Comparison of ENCODE assay signal across 13 mouse cellular contexts in genomic region chr9:51213023-51213728, GRCm38 (mm10). TPM values are rescaled to one million over a fixed set of nuclear protein-coding genes. Genes with fewer than 3 reads are reported as not detected.
A peak's percentile ranks its signal among the peaks of the same experiment; 100 is the strongest.
DNase-seq lines count a peak whose midpoint lies in the region; ATAC-seq lines count a peak whose summit lies in the region.
"Had no signal": no experiment of that assay in that cellular context is flagged by ENCODE, and none has a peak within 500 bp of the region (broad histone marks: within the 10 kb centered on the region; RNA-seq: fewer than 3 reads in every experiment).

Gene Pou2af1, plus strand, starts transcription at chr9:51213708.

- peak; percentile 86 to 90 for DNase-seq in B cell, adult 2 months
- DNase-seq in lung, postnatal 36 days, result peak; percentile 47
- DNase-seq in spleen, postnatal 36 days (ENCODE audit: low spot score in 2 of 2), result peak; percentile 90 to 91
- DNase-seq in retina, embryonic 14.5 days (ENCODE audit: low spot score), result no peak
- DNase-seq in adipocyte (ENCODE audit: low spot score), result no peak
- DNase-seq in frontal cortex, postnatal 14 days (ENCODE audit: low spot score in 2 of 2), result no peak
- DNase-seq: cerebellum, postnatal 10 days had no signal

- peak; percentile 89 for ATAC-seq in CD4-positive, CD25-positive, alpha-beta regulatory T cell, adult 4 months
- ATAC-seq: intestine, embryonic 15.5 days had no signal

RNA-seq across cellular contexts. Expression of gene Pou2af1, which starts in this region (rescaled TPM):
- polyA plus RNA-seq in CD4-positive, CD25-positive, alpha-beta regulatory T cell, adult 4 months (2017; shearing (Covaris generic)), result 1 to 10 TPM; 2.1 to 9.5 TPM
- polyA plus RNA-seq: embryonic facial prominence, embryonic 14.5 days; heart, embryonic 13.5 days; limb, embryonic 13.5 days; neural tube, embryonic 13.5 days had no signal

Comparison
In these comparisons a context has a peak if more than half of its experiments do, and no peak if none do; other contexts are left out.
1. DNase-seq: peak in B cell, adult 2 months (2 of 2), lung, postnatal 36 days (single experiment) and spleen, postnatal 36 days (2 of 2); none in retina, embryonic 14.5 days (single experiment), adipocyte (single experiment) and frontal cortex, postnatal 14 days (0 of 2).